Mouse (Mus musculus): Measurements from ENCODE around the gene Pdpr. TPM values are rescaled to one million over a fixed set of nuclear protein-coding genes. Genes with fewer than 3 reads are reported as not detected.
"Not testable (repeated sequence)": the region's sequence is repeated elsewhere in the genome, so short reads cannot be mapped to it uniquely, and the experiment has no call there.

Pdpr gene
- polyA plus RNA-seq, 1 experiment from 2014 or later = 11.0 TPM

GRCm38 (mm10) chr8:111062072-111062757 is 32.2 kb upstream of the Pdpr start:
- Histone ChIP-seq H3K4me2 (peak overlapping the region; percentile 85), H3K27me3 (no peaks in the 10 kb centered on the region), H3K4me1 (peaks cover 28% of the 10 kb centered on the region), H3K36me3 (no peaks in the 10 kb centered on the region), H3K9me3 (no peaks in the 10 kb centered on the region), H3K27ac (peak overlapping the region; percentile 66), H3K4me3 (peak overlapping the region; percentile 73), H3K9ac (peak overlapping the region; percentile 76)
- peak; percentile 83 for ATAC-seq (ENCODE audit: insufficient number of reproducible peaks, insufficient read depth, low FRiP score, low TSS enrichment, low read depth)
- WGBS = under 1% methylated on average over 27 of the region's 27 CpGs

GRCm38 (mm10) chr8:111062893-111063292 is 31.5 kb upstream of the Pdpr start:
- Histone ChIP-seq H3K27ac (no peak overlapping the region), H3K4me2 (peak overlapping the region; percentile 85), H3K27me3 (no peaks in the 10 kb centered on the region), H3K4me1 (peaks cover 22% of the 10 kb centered on the region), H3K4me3 (peak overlapping the region; percentile 73), H3K9me3 (no peaks in the 10 kb centered on the region), H3K9ac (no peak overlapping the region), H3K36me3 (no peaks in the 10 kb centered on the region)
- no peak for ATAC-seq (ENCODE audit: insufficient number of reproducible peaks, insufficient read depth, low FRiP score, low TSS enrichment, low read depth)
- WGBS = 57% methylated on average over 2 of the region's 2 CpGs

GRCm38 (mm10) chr8:111066308-111066707 is 28.1 kb upstream of the Pdpr start:
- Histone ChIP-seq H3K4me3 (no peak overlapping the region), H3K4me2 (no peak overlapping the region), H3K36me3 (no peaks in the 10 kb centered on the region), H3K27ac (no peak overlapping the region), H3K9ac (no peak overlapping the region), H3K27me3 (no peaks in the 10 kb centered on the region), H3K4me1 (peaks cover 1% of the 10 kb centered on the region), H3K9me3 (no peaks in the 10 kb centered on the region)
- ATAC-seq (ENCODE audit: insufficient number of reproducible peaks, insufficient read depth, low FRiP score, low TSS enrichment, low read depth) = no peak
- 56% methylated on average over 4 of the region's 4 CpGs for WGBS

GRCm38 (mm10) chr8:111067439-111067838 is 27.0 kb upstream of the Pdpr start:
- no peaks in the 10 kb centered on the region for H3K4me1 ChIP-seq
- H3K4me2 ChIP-seq = no peak overlapping the region
- no peaks in the 10 kb centered on the region for H3K27me3 ChIP-seq
- no peak overlapping the region for H3K4me3 ChIP-seq
- ATAC-seq (ENCODE audit: insufficient number of reproducible peaks, insufficient read depth, low FRiP score, low TSS enrichment, low read depth) = no peak
- 27% methylated on average over 10 of the region's 10 CpGs for WGBS
- H3K27ac ChIP-seq = no peak overlapping the region
- no peak overlapping the region for H3K9ac ChIP-seq
- H3K36me3 ChIP-seq = no peaks in the 10 kb centered on the region
- no peaks in the 10 kb centered on the region for H3K9me3 ChIP-seq

- H3K4me2 ChIP-seq; ATAC-seq (ENCODE audit: insufficient number of reproducible peaks, insufficient read depth, low FRiP score, low TSS enrichment, low read depth): not testable (repeated sequence)
Measured at GRCm38 (mm10) chr8:111068660-111069059, 25.8 kb upstream of the Pdpr start.

GRCm38 (mm10) chr8:111075926-111076325 is 18.5 kb upstream of the Pdpr start:
- Histone ChIP-seq H3K27me3 (no peaks in the 10 kb centered on the region), H3K27ac (no peak overlapping the region), H3K36me3 (no peaks in the 10 kb centered on the region), H3K4me2 (no peak overlapping the region), H3K4me3 (no peak overlapping the region), H3K4me1 (no peaks in the 10 kb centered on the region), H3K9me3 (no peaks in the 10 kb centered on the region), H3K9ac (no peak overlapping the region)
- WGBS = 88% methylated on average over 3 of the region's 3 CpGs
- ATAC-seq (ENCODE audit: insufficient number of reproducible peaks, insufficient read depth, low FRiP score, low TSS enrichment, low read depth) = no peak

More at GRCm38 (mm10) chr8:111068660-111069059, 25.8 kb upstream of the Pdpr start:
- not testable (repeated sequence) for H3K9me3 ChIP-seq, H3K27ac ChIP-seq, H3K4me1 ChIP-seq, H3K4me3 ChIP-seq, H3K36me3 ChIP-seq, H3K9ac ChIP-seq, H3K27me3 ChIP-seq
- 93% methylated on average over 9 of the region's 9 CpGs for WGBS

- no peak overlapping the region for H3K4me2 ChIP-seq
- peaks cover 5% of the 10 kb centered on the region for H3K4me1 ChIP-seq
- ATAC-seq (ENCODE audit: insufficient number of reproducible peaks, insufficient read depth, low FRiP score, low TSS enrichment, low read depth) = no peak
- no peak overlapping the region; the same call in 1 of the 2 replicates for H3K9ac ChIP-seq
- 0 out of 2 replicates have a peak, but pooled peaks cover 2% of the 10 kb centered on the region for H3K27me3 ChIP-seq
- 59% methylated on average over 5 of the region's 5 CpGs for WGBS
- no peak overlapping the region for H3K27ac ChIP-seq
- H3K9me3 ChIP-seq = no peaks in the 10 kb centered on the region
- H3K4me3 ChIP-seq = no peak overlapping the region
- no peaks in the 10 kb centered on the region for H3K36me3 ChIP-seq
Measured at GRCm38 (mm10) chr8:111079461-111079860, 15.0 kb upstream of the Pdpr start.

- Histone ChIP-seq H3K9me3 (no peaks in the 10 kb centered on the region), H3K4me3 (no peak overlapping the region), H3K36me3 (no peaks in the 10 kb centered on the region), H3K9ac (no peak overlapping the region; the same call in 1 of the 2 replicates), H3K27ac (no peak overlapping the region), H3K4me2 (no peak overlapping the region), H3K4me1 (peaks cover 5% of the 10 kb centered on the region), H3K27me3 (0 out of 2 replicates have a peak, but pooled peaks cover 2% of the 10 kb centered on the region)
- no peak for ATAC-seq (ENCODE audit: insufficient number of reproducible peaks, insufficient read depth, low FRiP score, low TSS enrichment, low read depth)
- 36% methylated on average over 6 of the region's 6 CpGs for WGBS
Measured at GRCm38 (mm10) chr8:111079861-111080271, 14.6 kb upstream of the Pdpr start.

GRCm38 (mm10) chr8:111081580-111082258 is 12.7 kb upstream of the Pdpr start:
- no peaks in the 10 kb centered on the region for H3K36me3 ChIP-seq
- H3K27ac ChIP-seq = no peak overlapping the region
- H3K27me3 ChIP-seq = 0 out of 2 replicates have a peak, but pooled peaks cover 2% of the 10 kb centered on the region
- H3K4me1 ChIP-seq = peaks cover 5% of the 10 kb centered on the region
- no peak overlapping the region for H3K4me3 ChIP-seq
- WGBS = 42% methylated on average over 12 of the region's 12 CpGs
- ATAC-seq (ENCODE audit: insufficient number of reproducible peaks, insufficient read depth, low FRiP score, low TSS enrichment, low read depth) = no peak
- no peaks in the 10 kb centered on the region for H3K9me3 ChIP-seq
- H3K9ac ChIP-seq = peak overlapping the region; percentile 44; the same call in 1 of the 2 replicates
- no peak overlapping the region for H3K4me2 ChIP-seq

- H3K27me3 ChIP-seq; H3K4me2 ChIP-seq; H3K4me3 ChIP-seq; H3K9ac ChIP-seq; H3K27ac ChIP-seq; H3K36me3 ChIP-seq; H3K9me3 ChIP-seq; H3K4me1 ChIP-seq; ATAC-seq (ENCODE audit: insufficient number of reproducible peaks, insufficient read depth, low FRiP score, low TSS enrichment, low read depth): not testable (repeated sequence)
- WGBS = 91% methylated on average over 5 of the region's 5 CpGs
Measured at GRCm38 (mm10) chr8:111083936-111084335, 10.5 kb upstream of the Pdpr start.

GRCm38 (mm10) chr8:111090126-111090525 is 4.3 kb upstream of the Pdpr start:
- no peak overlapping the region for H3K4me2 ChIP-seq
- no peak for ATAC-seq (ENCODE audit: insufficient number of reproducible peaks, insufficient read depth, low FRiP score, low TSS enrichment, low read depth)
- WGBS = 0% methylated on average over 2 of the region's 2 CpGs
- no peak overlapping the region for H3K9ac ChIP-seq
- no peak overlapping the region for H3K4me3 ChIP-seq
- H3K36me3 ChIP-seq = no peaks in the 10 kb centered on the region
- no peak overlapping the region for H3K27ac ChIP-seq
- H3K4me1 ChIP-seq = no peaks in the 10 kb centered on the region
- H3K9me3 ChIP-seq = no peaks in the 10 kb centered on the region
- no peaks in the 10 kb centered on the region for H3K27me3 ChIP-seq

- Histone ChIP-seq H3K4me2 (no peak overlapping the region), H3K4me3 (no peak overlapping the region), H3K4me1 (peaks cover 6% of the 10 kb centered on the region), H3K27ac (no peak overlapping the region), H3K36me3 (no peaks in the 10 kb centered on the region), H3K27me3 (no peaks in the 10 kb centered on the region), H3K9me3 (no peaks in the 10 kb centered on the region), H3K9ac (no peak overlapping the region)
- no peak for ATAC-seq (ENCODE audit: insufficient number of reproducible peaks, insufficient read depth, low FRiP score, low TSS enrichment, low read depth)
- WGBS = 82% methylated on average over 7 of the region's 7 CpGs
Measured at GRCm38 (mm10) chr8:111091706-111092105, 2.7 kb upstream of the Pdpr start.
